Mouse (Mus musculus): Measurements from ENCODE around the gene Helq. TPM values are rescaled to one million over a fixed set of nuclear protein-coding genes. Genes with fewer than 3 reads are reported as not detected.

Helq gene
- 14.8 and 16.5 TPM in 2 replicates for polyA plus RNA-seq (2012)

GRCm38 (mm10) chr5:100798165-100798860 is at the start of gene Helq, which contains the start of gene Mrps18c:
TSS of gene Helq (minus strand) at chr5:100798598.
TSS of gene Mrps18c (plus strand) at chr5:100798627.
- no peak for TF ChIP-seq GATA1 (IDR thresholded peaks at IDR 0.05; ENCODE audit: low read length)

GRCm38 (mm10) chr5:100847143-100847542 is 48.7 kb upstream of the Helq start:
- no peak for TF ChIP-seq GATA1 (IDR thresholded peaks at IDR 0.05; ENCODE audit: low read length)

- no peak for TF ChIP-seq GATA1 (IDR thresholded peaks at IDR 0.05; ENCODE audit: low read length)
Measured at GRCm38 (mm10) chr5:100846599-100846920, 48.2 kb upstream of the Helq start.

GRCm38 (mm10) chr5:100845848-100846598 is 47.6 kb upstream of the Helq start:
- TF ChIP-seq GATA1 (IDR thresholded peaks at IDR 0.05; ENCODE audit: low read length), result no peak

GRCm38 (mm10) chr5:100845485-100845847 is 47.1 kb upstream of the Helq start, which contains the start of gene Gpat3:
TSS of gene Gpat3 (plus strand) at chr5:100845713.
- no peak for TF ChIP-seq GATA1 (IDR thresholded peaks at IDR 0.05; ENCODE audit: low read length)

GRCm38 (mm10) chr5:100844485-100844884 is 46.1 kb upstream of the Helq start:
- TF ChIP-seq GATA1 (IDR thresholded peaks at IDR 0.05; ENCODE audit: low read length), result no peak

- no peak for TF ChIP-seq GATA1 (IDR thresholded peaks at IDR 0.05; ENCODE audit: low read length)
Measured at GRCm38 (mm10) chr5:100837907-100838306, 39.5 kb upstream of the Helq start.

- TF ChIP-seq GATA1 (IDR thresholded peaks at IDR 0.05; ENCODE audit: low read length), result no peak
Measured at GRCm38 (mm10) chr5:100835862-100836538, 37.6 kb upstream of the Helq start.

- no peak for TF ChIP-seq GATA1 (IDR thresholded peaks at IDR 0.05; ENCODE audit: low read length)
Measured at GRCm38 (mm10) chr5:100833841-100834240, 35.4 kb upstream of the Helq start.

GRCm38 (mm10) chr5:100832680-100833079 is 34.3 kb upstream of the Helq start:
- TF ChIP-seq GATA1 (IDR thresholded peaks at IDR 0.05; ENCODE audit: low read length), result no peak

- TF ChIP-seq GATA1 (IDR thresholded peaks at IDR 0.05; ENCODE audit: low read length), result no peak
Measured at GRCm38 (mm10) chr5:100828701-100829100, 30.3 kb upstream of the Helq start.

- no peak for TF ChIP-seq GATA1 (IDR thresholded peaks at IDR 0.05; ENCODE audit: low read length)
Measured at GRCm38 (mm10) chr5:100826531-100826930, 28.1 kb upstream of the Helq start.

- TF ChIP-seq GATA1 (IDR thresholded peaks at IDR 0.05; ENCODE audit: low read length), result no peak
Measured at GRCm38 (mm10) chr5:100825975-100826374, 27.6 kb upstream of the Helq start.

- no peak for TF ChIP-seq GATA1 (IDR thresholded peaks at IDR 0.05; ENCODE audit: low read length)
Measured at GRCm38 (mm10) chr5:100822826-100823225, 24.4 kb upstream of the Helq start.

- no peak for TF ChIP-seq GATA1 (IDR thresholded peaks at IDR 0.05; ENCODE audit: low read length)
Measured at GRCm38 (mm10) chr5:100821375-100821774, 23.0 kb upstream of the Helq start.

- no peak for TF ChIP-seq GATA1 (IDR thresholded peaks at IDR 0.05; ENCODE audit: low read length)
Measured at GRCm38 (mm10) chr5:100820483-100821184, 22.2 kb upstream of the Helq start, which contains the start of gene Abraxas1. TSS of gene Abraxas1 (minus strand) at chr5:100820965.

All from G1E-ER4 (cell line).